ENCODE assay signal across 8 mouse cellular contexts in genomic region chr4:148159544-148160435, GRCm38 (mm10). TPM values are rescaled to one million over a fixed set of nuclear protein-coding genes. Genes with fewer than 3 reads are reported as not detected.
DNase-seq lines count a peak whose midpoint lies in the region; ATAC-seq and TF ChIP-seq lines count a peak whose summit lies in the region.

No protein-coding gene starts in this region.

- peak overlapping the region; percentile 95 for H3K4me2 ChIP-seq in hindbrain, embryonic 16.5 days (ENCODE audit: low read length)

- TF ChIP-seq CTCF in left cerebral cortex, adult 2 months (IDR thresholded peaks at IDR 0.05): peak; percentile 25

- H3K27ac ChIP-seq in hindbrain, embryonic 16.5 days (ENCODE audit: low read depth, low read length): peak overlapping the region; percentile 84
- peak overlapping the region; percentile 96 for H3K27ac ChIP-seq in left cerebral cortex, adult 2 months

- ATAC-seq in hindbrain, embryonic 16.5 days: peak; percentile 86
- peak; percentile 76 for ATAC-seq in megakaryocyte, adult 5-6 weeks (ENCODE audit: poor library complexity, severe bottlenecking)

- WGBS in hindbrain, embryonic 16.5 days: under 1% methylated on average over 44 of the region's 55 CpGs

- DNase-seq in WW6 (ENCODE audit: low read depth, low spot score): peak; percentile 97
- peak; percentile 90 to 95 for DNase-seq in cerebellum, postnatal 4 days (ENCODE audit: low spot score in 2 of 2)
- DNase-seq in gastrocnemius, adult 18-20 months (ENCODE audit: low spot score): peak; percentile 93
- peak; percentile 97 to 99 for DNase-seq in left cerebral cortex, adult 2 months (ENCODE audit: extremely low spot score in 1 of 2, low spot score in 2 of 2)
- DNase-seq in right cerebral cortex, adult 2 months (ENCODE audit: low spot score in 2 of 2): peak; percentile 98 to 99
- peak; percentile 93 for DNase-seq in urinary bladder, postnatal 14 days (ENCODE audit: low spot score)

- H3K27me3 ChIP-seq in hindbrain, embryonic 16.5 days (replicated peaks; ENCODE audit: control insufficient read depth, insufficient read depth, low read length): peaks cover 26% of the 10 kb centered on the region

- H3K4me1 ChIP-seq in hindbrain, embryonic 16.5 days (ENCODE audit: control insufficient read depth, insufficient read depth, low read depth, low read length): peaks cover 27% of the 10 kb centered on the region

- H3K9ac ChIP-seq in hindbrain, embryonic 16.5 days (ENCODE audit: low read depth, low read length): peak overlapping the region; percentile 79

- H3K4me3 ChIP-seq in hindbrain, embryonic 16.5 days (ENCODE audit: low read length): peak overlapping the region; percentile 62
- peak overlapping the region; percentile 58 for H3K4me3 ChIP-seq in left cerebral cortex, adult 2 months

- peaks cover 19% of the 10 kb centered on the region for H3K36me3 ChIP-seq in hindbrain, embryonic 16.5 days (ENCODE audit: control insufficient read depth, insufficient read depth, low read length)

- intact Hi-C loops in left cerebral cortex, adult 2 months (cut with DNase I): no loop called here

- no peaks in the 10 kb centered on the region for H3K9me3 ChIP-seq in hindbrain, embryonic 16.5 days (ENCODE audit: control insufficient read depth, low read length)

RNA-seq across cellular contexts. Expression of gene Fbxo44, which starts 0.5 kb away (rescaled TPM):
- 1 to 10 TPM; 7.0 to 7.8 TPM for total RNA-seq in gastrocnemius, adult 18-20 months (2021)
- polyA plus RNA-seq in hindbrain, embryonic 16.5 days (2015; fragmentation: Nextera tagmentation; extraction: Ambion mirVana): 104 and 114 TPM in 2 replicates
- total RNA-seq in left cerebral cortex, adult 2 months (2021): 100 to 1,000 TPM; 140 to 156 TPM
- 0.93 TPM in 1 of 2 replicates, not detected in the other for total RNA-seq in megakaryocyte, adult 5-6 weeks (2015)
- total RNA-seq in megakaryocyte, adult 5-6 weeks (2017): 0.61 and 0.77 TPM in 2 replicates

RNA-seq across cellular contexts. Expression of gene Fbxo2, which starts 0.6 kb away (rescaled TPM):
- under 1 TPM; 0.18 to 0.28 TPM for total RNA-seq in gastrocnemius, adult 18-20 months (2021)
- polyA plus RNA-seq in hindbrain, embryonic 16.5 days (2015; fragmentation: Nextera tagmentation; extraction: Ambion mirVana): 24.9 and 31.1 TPM in 2 replicates
- total RNA-seq in left cerebral cortex, adult 2 months (2021): 100 to 1,000 TPM; 101 to 107 TPM
- not detected in 2 replicates for total RNA-seq in megakaryocyte, adult 5-6 weeks (2015)
- total RNA-seq in megakaryocyte, adult 5-6 weeks (2017): not detected in 2 replicates

RNA-seq across cellular contexts. Expression of gene Fbxo6, which starts 7.8 kb away (rescaled TPM):
- 10 to 100 TPM; 41.9 to 45.7 TPM for total RNA-seq in gastrocnemius, adult 18-20 months (2021)
- polyA plus RNA-seq in hindbrain, embryonic 16.5 days (2015; fragmentation: Nextera tagmentation; extraction: Ambion mirVana): 20.3 and 22.9 TPM in 2 replicates
- total RNA-seq in left cerebral cortex, adult 2 months (2021): 10 to 100 TPM; 28.9 to 30.2 TPM
- 29.3 and 30.8 TPM in 2 replicates for total RNA-seq in megakaryocyte, adult 5-6 weeks (2015)
- total RNA-seq in megakaryocyte, adult 5-6 weeks (2017): 13.5 and 16.8 TPM in 2 replicates

RNA-seq across cellular contexts. Expression of gene Draxin, which starts 29.3 kb away (rescaled TPM):
- total RNA-seq in gastrocnemius, adult 18-20 months (2021): under 1 TPM in 1 of 2 experiments, not detected in 1; 0.09 TPM
- 12.0 and 14.9 TPM in 2 replicates for polyA plus RNA-seq in hindbrain, embryonic 16.5 days (2015; fragmentation: Nextera tagmentation; extraction: Ambion mirVana)
- under 1 TPM; 0.20 to 0.30 TPM for total RNA-seq in left cerebral cortex, adult 2 months (2021)
- not detected in 2 replicates for total RNA-seq in megakaryocyte, adult 5-6 weeks (2015)
- 0.04 TPM in 1 of 2 replicates, not detected in the other for total RNA-seq in megakaryocyte, adult 5-6 weeks (2017)

RNA-seq across cellular contexts. Expression of gene Mad2l2, which starts 29.6 kb away (rescaled TPM):
- total RNA-seq in gastrocnemius, adult 18-20 months (2021): 10 to 100 TPM; 13.5 to 15.7 TPM
- polyA plus RNA-seq in hindbrain, embryonic 16.5 days (2015; fragmentation: Nextera tagmentation; extraction: Ambion mirVana): 98.0 and 105 TPM in 2 replicates
- 10 to 100 TPM; 14.2 to 16.1 TPM for total RNA-seq in left cerebral cortex, adult 2 months (2021)
- 21.9 and 25.3 TPM in 2 replicates for total RNA-seq in megakaryocyte, adult 5-6 weeks (2015)
- total RNA-seq in megakaryocyte, adult 5-6 weeks (2017): 3.6 and 5.9 TPM in 2 replicates

Comparison
In these comparisons a context has a peak if more than half of its experiments do, and no peak if none do; other contexts are left out.
1. Peak in every context shown above with its lines: DNase-seq, ATAC-seq, H3K4me3 ChIP-seq and H3K27ac ChIP-seq.
2. RNA of gene Fbxo44, which starts 0.5 kb away (total RNA-seq): 140 to 156 TPM in left cerebral cortex, adult 2 months; 7.0 to 7.8 TPM in gastrocnemius, adult 18-20 months and 0.61 to 0.93 TPM in megakaryocyte, adult 5-6 weeks; every median in the first group is over 10 times any median in the second.
3. RNA of gene Fbxo2, which starts 0.6 kb away (total RNA-seq): 101 to 107 TPM in left cerebral cortex, adult 2 months; 0.18 to 0.28 TPM in gastrocnemius, adult 18-20 months and not detected in megakaryocyte, adult 5-6 weeks; every median in the first group is over 10 times any median in the second.